Mouse (Mus musculus): Measurements from ENCODE around the gene Cdc6.

DNA sequence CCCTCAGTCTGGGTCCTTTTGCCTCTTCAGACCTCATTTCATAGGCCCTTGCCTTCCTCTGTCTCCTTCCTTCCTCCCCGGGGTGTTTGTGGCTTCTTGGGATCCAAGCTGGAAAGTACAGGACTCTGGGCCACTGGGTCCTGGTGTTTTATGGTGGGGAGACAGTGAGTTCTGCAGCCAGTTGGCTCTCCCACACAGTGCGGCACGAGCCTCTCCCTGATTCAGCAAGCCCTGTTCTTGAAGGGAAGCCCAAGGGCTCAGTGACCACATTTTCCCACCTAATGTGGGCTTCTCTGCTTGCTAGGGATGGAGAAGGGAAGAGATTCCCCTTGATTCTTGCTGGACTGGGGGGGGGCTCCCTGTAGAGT, 34.9 kb downstream of the Cdc6 start:
- TF ChIP-seq CTCF (IDR thresholded peaks at IDR 0.05; ENCODE audit: low read depth), result no peak
- no peak for TF ChIP-seq EP300 (IDR thresholded peaks at IDR 0.05; ENCODE audit: low read depth)
